Mouse (Mus musculus) cerebellum, adult (tissue): ENCODE data around the gene Chd2.

Experiments
- ATAC-seq: cut with Nextera tagmentation; 2 replicates; pipeline ENCODE4 v1.9.2; 2017; ENCODE audit warnings: mild to moderate bottlenecking, moderate library complexity, mixed read lengths; ENCODE audit not compliant: insufficient number of reproducible peaks, low FRiP score, low TSS enrichment

Gene Chd2

GRCm38 (mm10) chr7:73467741-73468140, 73.9 kb downstream of the Chd2 start:
- no peak for ATAC-seq

- no peak for ATAC-seq
Observed at GRCm38 (mm10) chr7:73463546-73463945, 78.1 kb downstream of the Chd2 start.

GRCm38 (mm10) chr7:73454113-73454512, 87.5 kb downstream of the Chd2 start:
- ATAC-seq: 0 out of 2 replicates have a peak, but pooled peaks have one; percentile 45

- ATAC-seq: no peak
Observed at GRCm38 (mm10) chr7:73452187-73452808, 89.3 kb downstream of the Chd2 start.

GRCm38 (mm10) chr7:73451594-73451993, 90.0 kb downstream of the Chd2 start:
- no peak for ATAC-seq

GRCm38 (mm10) chr7:73442246-73442645, 99.4 kb downstream of the Chd2 start:
- no peak for ATAC-seq

GRCm38 (mm10) chr7:73441802-73442201, 99.8 kb downstream of the Chd2 start:
- no peak for ATAC-seq

GRCm38 (mm10) chr7:73435685-73436084, 105.9 kb downstream of the Chd2 start:
- ATAC-seq: no peak; the same call in 1 of the 2 replicates

- no peak for ATAC-seq
Observed at GRCm38 (mm10) chr7:73434336-73434677, 107.3 kb downstream of the Chd2 start.

GRCm38 (mm10) chr7:73433637-73434335, 107.8 kb downstream of the Chd2 start:
- ATAC-seq: no peak

GRCm38 (mm10) chr7:73428525-73428924, 113.1 kb downstream of the Chd2 start:
- no peak for ATAC-seq

- ATAC-seq: no peak
Observed at GRCm38 (mm10) chr7:73427794-73428193, 113.8 kb downstream of the Chd2 start.

GRCm38 (mm10) chr7:73426752-73427386, 114.8 kb downstream of the Chd2 start:
- ATAC-seq: no peak

GRCm38 (mm10) chr7:73426235-73426634, 115.4 kb downstream of the Chd2 start:
- no peak for ATAC-seq

- no peak for ATAC-seq
Observed at GRCm38 (mm10) chr7:73425451-73425850, 116.2 kb downstream of the Chd2 start.

- ATAC-seq: no peak
Observed at GRCm38 (mm10) chr7:73424705-73425104, 116.9 kb downstream of the Chd2 start.

GRCm38 (mm10) chr7:73424243-73424642, 117.4 kb downstream of the Chd2 start:
- ATAC-seq: peak; percentile 13; the same call in 1 of the 2 replicates

GRCm38 (mm10) chr7:73423236-73423635, 118.4 kb downstream of the Chd2 start:
- ATAC-seq: no peak

GRCm38 (mm10) chr7:73422223-73423113, 119.2 kb downstream of the Chd2 start:
- ATAC-seq: peak; percentile 56

GRCm38 (mm10) chr7:73421278-73422015, 120.2 kb downstream of the Chd2 start:
- no peak for ATAC-seq
